Mouse (Mus musculus) layer of hippocampus, adult 8-10 months (tissue): Measurements from ENCODE around the gene Fam178b. TPM values are rescaled to one million over a fixed set of nuclear protein-coding genes. Genes with fewer than 3 reads are reported as not detected.

Experiments used
- DNase-seq, 2 experiments: peaks; one replicate each; pipeline ENCODE4 v3.0.0; 2022; ENCODE audit warnings: low spot score in 2 of 2
- microRNA-seq, 2 experiments: library from miRNA; unstranded; fragments of <30 nt; microRNA quantifications; one replicate each; pipeline ENCODE4 v1.2.0; 2022
- total RNA-seq, 4 experiments: library from RNA; stranded (reverse); gene quantifications; 2 replicates each; pipeline ENCODE4 v1.2.4; 2022

Fam178b gene
- total RNA-seq, 4 experiments from 2014 or later = 0.55 TPM; not detected in 3

GRCm38 (mm10) chr1:36524058-36524457, 158.9 kb downstream of the Fam178b start:
- no peak for DNase-seq

GRCm38 (mm10) chr1:36523332-36524013, 159.5 kb downstream of the Fam178b start:
- no peak for DNase-seq

GRCm38 (mm10) chr1:36522210-36522609, 160.8 kb downstream of the Fam178b start:
- DNase-seq = no peak

GRCm38 (mm10) chr1:36519626-36520025, 163.4 kb downstream of the Fam178b start:
- DNase-seq = no peak

GRCm38 (mm10) chr1:36518259-36518658, 164.7 kb downstream of the Fam178b start:
- no peak for DNase-seq

GRCm38 (mm10) chr1:36513718-36514117, 169.3 kb downstream of the Fam178b start:
- DNase-seq = no peak

- DNase-seq = no peak
Measured at GRCm38 (mm10) chr1:36513310-36513709, 169.7 kb downstream of the Fam178b start.

GRCm38 (mm10) chr1:36512966-36513280, 170.1 kb downstream of the Fam178b start:
- no peak for DNase-seq

Small RNA genes lying within 50 kb of the gene (microRNA-seq; reads per million reads assigned to microRNA genes)
- 0 reads per million in 2 experiments for gene Gm24133

Other genes with a start within 250 kb of the Fam178b start
- 10 to 100 TPM; 56.0 to 81.9 (median 69.0) TPM for gene Lman2l, start 237.9 kb downstream of the Fam178b start, total RNA-seq
- 10 to 100 TPM; 14.8 to 17.9 (median 16.2) TPM for gene Cnnm4, start 211.6 kb downstream of the Fam178b start, total RNA-seq
- 10 to 100 TPM; 33.3 to 47.2 (median 35.7) TPM for gene Cnnm3, start 171.3 kb downstream of the Fam178b start, total RNA-seq
- gene Ankrd23, start 146.3 kb downstream of the Fam178b start, total RNA-seq = 1 to 10 TPM; 3.7 to 7.7 (median 5.0) TPM
- under 1 TPM in 1 of 4 experiments, not detected in 3; 0.38 TPM for gene Gm42417, start 143.8 kb downstream of the Fam178b start, total RNA-seq
- gene Ankrd39, start 135.7 kb downstream of the Fam178b start, total RNA-seq = 10 to 100 TPM; 10.3 to 18.2 (median 13.2) TPM
- gene Sema4c, start 124.8 kb downstream of the Fam178b start, total RNA-seq = 10 to 100 TPM; 13.8 to 18.3 (median 15.1) TPM
- 100 to 1,000 TPM; 439 to 655 (median 576) TPM for gene Cox5b, start 8.3 kb upstream of the Fam178b start, total RNA-seq
- gene 4933424G06Rik, start 27.0 kb upstream of the Fam178b start, total RNA-seq = under 1 TPM in 1 of 4 experiments, not detected in 3; 0.56 TPM
- gene Actr1b, start 31.2 kb upstream of the Fam178b start, total RNA-seq = 100 to 1,000 TPM; 246 to 261 (median 255) TPM
- gene Zap70, start 78.6 kb upstream of the Fam178b start, total RNA-seq = 1 to 10 TPM; 3.2 to 4.3 (median 3.7) TPM